ENCODE assay signal across 7 mouse cellular contexts in genomic region chr6:86599951-86600414, GRCm38 (mm10). TPM values are rescaled to one million over a fixed set of nuclear protein-coding genes. Genes with fewer than 3 reads are reported as not detected.
DNase-seq lines count a peak whose midpoint lies in the region; ATAC-seq lines count a peak whose summit lies in the region.

No protein-coding gene starts in this region.

- H3K4me1 ChIP-seq in heart, embryonic 12.5 days (replicated peaks), result peaks cover 23% of the 10 kb centered on the region

- H3K4me2 ChIP-seq in heart, embryonic 12.5 days, result peak overlapping the region; percentile 8; the same call in 1 of the 2 replicates

- peaks cover 12% of the 10 kb centered on the region for H3K27me3 ChIP-seq in heart, embryonic 12.5 days (replicated peaks)

- H3K9me3 ChIP-seq in heart, embryonic 12.5 days (replicated peaks), result peaks cover 6% of the 10 kb centered on the region

- 10% methylated on average over 6 of the region's 6 CpGs for WGBS in heart, embryonic 12.5 days

- ATAC-seq in heart, embryonic 12.5 days (ENCODE audit: insufficient number of reproducible peaks, low FRiP score), result peak; percentile 83

- H3K4me3 ChIP-seq in heart, embryonic 12.5 days, result no peak overlapping the region

- DNase-seq in 3134 (ENCODE audit: extremely low read depth, insufficient read length, low spot score) (peak; percentile 90), 3T3-L1 (ENCODE audit: low read depth, low spot score) (peak; percentile 93)
- peak; percentile 55 for DNase-seq in c-Kit-negative CD71-positive TER-119-positive erythroid progenitor cells, embryonic 14.5 days (ENCODE audit: low read depth, low spot score)
- DNase-seq in kidney, postnatal 4 days, result peak; percentile 48 to 67
- DNase-seq in naive thymus-derived CD4-positive, alpha-beta T cell, adult 2 months (ENCODE audit: low read depth), result peak; percentile 78
- no peak for DNase-seq in embryo, embryonic 9.5 days (ENCODE audit: extremely low spot score)

- no peak overlapping the region for H3K9ac ChIP-seq in heart, embryonic 12.5 days

- H3K27ac ChIP-seq in heart, embryonic 12.5 days (ENCODE audit: poor library complexity, severe bottlenecking), result peak overlapping the region; percentile 82

- no peaks in the 10 kb centered on the region for H3K36me3 ChIP-seq in heart, embryonic 12.5 days

RNA-seq across cellular contexts. Expression of gene Asprv1, which starts 28.0 kb away (rescaled TPM):
- polyA plus RNA-seq in heart, embryonic 12.5 days (2016; fragmentation: Nextera tagmentation; extraction: Ambion mirVana), result 0.10 and 0.12 TPM in 2 replicates
